Mouse (Mus musculus): ENCODE results near the gene Trub1.

GRCm38 (mm10) chr19:57439296-57439695 is 13.4 kb upstream of the Trub1 start:
- TF ChIP-seq FLI1 (IDR thresholded peaks at IDR 0.05; ENCODE audit: low read length), result no peak
- TF ChIP-seq GATA1 (IDR thresholded peaks at IDR 0.05; ENCODE audit: borderline replicate concordance, low read length), result no peak

Measured in megakaryocyte, embryonic 14.5 days (primary cell).